Mouse (Mus musculus) megakaryocyte, embryonic 14.5 days (primary cell): Measurements from ENCODE around the gene Adam33.

Experiments
- FLI1 ChIP-seq: IDR thresholded peaks from 2 replicates; pipeline ENCODE4 v1.6.1; 2012; ENCODE audit warnings: low read length, inconsistent platforms, mixed read lengths
- GATA1 ChIP-seq: IDR thresholded peaks from 3 replicates; pipeline ENCODE4 v1.6.1; 2012; ENCODE audit warnings: mixed read lengths, low read length, inconsistent platforms, borderline replicate concordance

DNA sequence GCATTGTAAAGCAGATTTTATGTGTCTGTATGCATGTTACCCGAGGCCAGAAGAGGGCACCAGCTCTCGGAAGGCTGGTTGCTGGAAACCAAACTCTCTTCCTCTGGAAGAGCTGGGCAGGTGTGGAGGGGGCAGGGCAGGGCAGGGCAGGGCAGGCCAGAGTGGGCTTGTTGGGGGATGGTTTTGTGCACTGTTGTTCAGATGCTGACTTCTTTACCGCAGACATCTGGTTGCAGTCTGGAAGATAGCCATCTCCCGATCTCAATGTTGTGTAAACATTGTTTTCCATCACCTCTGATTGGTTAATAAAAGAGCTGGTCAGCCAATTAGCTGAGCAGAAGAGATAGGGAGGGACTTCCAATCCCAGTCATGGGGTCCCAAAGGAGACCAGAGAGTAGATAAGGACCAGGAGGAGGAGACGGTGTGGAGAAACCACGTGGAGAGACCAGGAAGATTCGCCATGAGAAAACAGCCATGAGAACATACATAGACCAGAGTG, 19.2 kb downstream of the Adam33 start:
- no peak for TF ChIP-seq GATA1
- TF ChIP-seq FLI1, result no peak
